Mouse (Mus musculus) forebrain, embryonic 16.5 days (tissue): ENCODE data around the gene Poln. TPM values are rescaled to one million over a fixed set of nuclear protein-coding genes. Genes with fewer than 3 reads are reported as not detected.

Experiments used
- ATAC-seq: fragments of 200-750 bp; cut with Nextera tagmentation; 2 replicates; pipeline ENCODE4 v1.8.0; 2017; ENCODE audit warnings: mild to moderate bottlenecking, moderate library complexity
- H3K27ac ChIP-seq: fragments of 300-500 bp; sonication (generic); 2 replicates; pipeline ENCODE4 v1.5.1; 2014; ENCODE audit warnings: low read length, control low read depth
- H3K27me3 ChIP-seq: fragments of 300-500 bp; sonication (generic); replicated peaks from 2 replicates; pipeline ENCODE4 v1.6.1; 2014; ENCODE audit warnings: low read length; ENCODE audit not compliant: control insufficient read depth, insufficient read depth
- H3K36me3 ChIP-seq: fragments of 300-500 bp; sonication (generic); 2 replicates; pipeline ENCODE4 v1.6.1; 2014; ENCODE audit not compliant: control insufficient read depth, insufficient read depth
- H3K4me1 ChIP-seq: fragments of 300-500 bp; sonication (generic); replicated peaks from 2 replicates; pipeline ENCODE4 v1.6.1; 2014; ENCODE audit warnings: low read length; ENCODE audit not compliant: control insufficient read depth, insufficient read depth
- H3K4me2 ChIP-seq: fragments of 300-500 bp; sonication (generic); 2 replicates; pipeline ENCODE4 v1.6.1; 2014; ENCODE audit warnings: mild to moderate bottlenecking, low read length, control low read depth
- H3K4me3 ChIP-seq: fragments of 300-500 bp; sonication (generic); replicated peaks from 2 replicates; pipeline ENCODE4 v1.5.1; 2014; ENCODE audit warnings: mild to moderate bottlenecking, low read length, control low read depth
- H3K9ac ChIP-seq: fragments of 300-500 bp; sonication (generic); replicated peaks from 2 replicates; pipeline ENCODE4 v1.6.1; 2014; ENCODE audit warnings: low read depth, low read length, control low read depth
- H3K9me3 ChIP-seq: fragments of 300-500 bp; sonication (generic); 2 replicates; pipeline ENCODE4 v1.6.1; 2016; ENCODE audit warnings: low read length; ENCODE audit not compliant: control insufficient read depth
- WGBS: fragments of 180-500 bp; shearing (Covaris S2); extraction: QIAGEN DNeasy Blood & Tissue Kit; methylation state at CpG from one replicate; pipeline ENCODE4 v1.1.7; 2014; 5-methylcytosine and 5-hydroxymethylcytosine counted together
- polyA plus RNA-seq: library from polyadenylated mRNA; unstranded; fragments of >200 nt; fragmentation: Nextera tagmentation; extraction: Ambion mirVana; gene quantifications from 2 replicates; pipeline ENCODE4 v1.2.1, GENCODE M21; 2015

Gene Poln
- polyA plus RNA-seq, 1 experiment from 2014 or later = 0.73 TPM

DNA sequence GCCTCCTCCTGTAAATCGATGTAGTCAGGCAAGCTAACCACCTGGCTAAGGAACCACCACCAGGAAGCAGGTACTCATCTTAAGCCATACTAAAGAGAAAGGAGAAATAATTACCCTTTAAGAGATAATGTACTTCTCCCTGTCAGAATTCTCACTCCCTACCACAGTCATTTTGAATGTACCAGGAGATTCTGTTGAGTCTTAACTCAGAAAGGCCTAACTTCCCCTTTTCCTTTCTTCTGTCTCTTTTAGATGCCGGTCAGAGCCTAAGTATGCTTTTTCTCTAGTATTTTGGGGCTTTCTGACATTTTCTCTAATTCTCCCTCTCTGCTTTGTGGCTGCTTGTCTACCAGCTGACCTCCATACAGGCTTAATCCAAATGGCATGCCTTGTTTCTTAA, 76.2 kb downstream of the Poln start:
- Histone ChIP-seq H3K9ac (no peak overlapping the region), H3K27ac (no peak overlapping the region), H3K27me3 (no peaks in the 10 kb centered on the region), H3K4me1 (no peaks in the 10 kb centered on the region), H3K4me2 (no peak overlapping the region), H3K36me3 (no peaks in the 10 kb centered on the region), H3K9me3 (no peaks in the 10 kb centered on the region), H3K4me3 (no peak overlapping the region)
- ATAC-seq = no peak
- WGBS = 86% methylated on average over 2 of the region's 2 CpGs

GRCm38 (mm10) chr5:34032520-34032919, 136.7 kb downstream of the Poln start:
- H3K4me1 ChIP-seq = no peaks in the 10 kb centered on the region

DNA sequence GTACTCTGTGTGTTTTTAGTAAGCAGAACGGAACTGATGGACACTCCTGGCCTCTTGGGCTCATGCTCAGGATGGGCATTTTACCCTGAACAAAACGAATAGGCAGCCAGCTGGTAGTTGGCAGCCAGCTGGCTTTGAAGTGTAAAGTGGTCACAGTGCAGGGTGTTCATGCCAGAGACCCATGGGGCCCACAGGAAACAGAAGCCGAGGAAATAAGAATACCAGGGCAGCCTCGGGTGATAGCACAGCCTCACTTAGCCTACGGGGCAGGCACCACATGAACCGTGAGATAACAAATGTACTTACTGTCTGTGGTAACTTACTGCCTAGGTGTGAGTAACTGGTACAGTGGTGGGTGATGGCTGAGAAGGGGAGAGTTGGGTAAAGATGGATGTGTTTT, 138.2 kb downstream of the Poln start:
- no peak for ATAC-seq
- 57% methylated on average over 6 of the region's 6 CpGs for WGBS

More at GRCm38 (mm10) chr5:34032520-34032919, 136.7 kb downstream of the Poln start:
- no peaks in the 10 kb centered on the region for H3K9me3 ChIP-seq
- ATAC-seq = no peak
- H3K4me2 ChIP-seq = no peak overlapping the region
- H3K27ac ChIP-seq = no peak overlapping the region
- H3K36me3 ChIP-seq = no peaks in the 10 kb centered on the region
- no peak overlapping the region for H3K9ac ChIP-seq
- H3K27me3 ChIP-seq = no peaks in the 10 kb centered on the region
- 74% methylated on average over 3 of the region's 3 CpGs for WGBS
- no peak overlapping the region for H3K4me3 ChIP-seq

DNA sequence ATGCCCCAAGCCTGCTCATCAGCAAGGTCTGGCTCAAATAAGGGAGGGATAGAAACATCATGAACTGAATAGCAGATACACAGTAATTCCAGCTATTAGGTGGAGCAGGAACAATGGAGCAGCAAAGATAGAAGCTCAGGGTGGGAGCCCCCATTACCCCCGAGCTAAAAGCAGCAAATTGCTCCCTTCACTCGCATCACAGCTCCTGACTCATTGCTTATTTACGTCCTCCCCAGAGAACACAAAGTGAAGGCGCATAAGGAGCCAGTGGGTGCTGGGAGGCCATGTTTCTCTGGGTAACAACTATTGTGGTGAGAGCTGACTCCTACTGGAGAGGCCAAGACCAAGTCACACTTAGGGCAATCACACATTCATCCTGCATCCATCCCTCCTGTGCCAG, 139.1 kb downstream of the Poln start:
- no peak for ATAC-seq
- 65% methylated on average over 4 of the region's 4 CpGs for WGBS
- H3K4me3 ChIP-seq = no peak overlapping the region

More for the DNA sequence above, 138.2 kb downstream of the Poln start:
- no peak overlapping the region for H3K4me2 ChIP-seq
- no peaks in the 10 kb centered on the region for H3K36me3 ChIP-seq
- H3K27ac ChIP-seq = no peak overlapping the region
- H3K9me3 ChIP-seq = no peaks in the 10 kb centered on the region
- H3K4me1 ChIP-seq = no peaks in the 10 kb centered on the region
- no peaks in the 10 kb centered on the region for H3K27me3 ChIP-seq
- H3K9ac ChIP-seq = no peak overlapping the region
- H3K4me3 ChIP-seq = no peak overlapping the region

GRCm38 (mm10) chr5:34018968-34019367, 150.3 kb downstream of the Poln start:
- 82% methylated on average over 4 of the region's 4 CpGs for WGBS
- Histone ChIP-seq H3K27ac (no peak overlapping the region), H3K4me3 (no peak overlapping the region), H3K27me3 (no peaks in the 10 kb centered on the region), H3K9ac (no peak overlapping the region), H3K36me3 (no peaks in the 10 kb centered on the region), H3K4me2 (no peak overlapping the region), H3K9me3 (no peaks in the 10 kb centered on the region), H3K4me1 (no peaks in the 10 kb centered on the region)
- ATAC-seq = no peak

More for the DNA sequence above, 139.1 kb downstream of the Poln start:
- Histone ChIP-seq H3K4me2 (no peak overlapping the region), H3K36me3 (no peaks in the 10 kb centered on the region), H3K9me3 (no peaks in the 10 kb centered on the region), H3K9ac (no peak overlapping the region), H3K27me3 (no peaks in the 10 kb centered on the region), H3K4me1 (no peaks in the 10 kb centered on the region), H3K27ac (no peak overlapping the region)

GRCm38 (mm10) chr5:34014652-34015051, 154.6 kb downstream of the Poln start:
- ATAC-seq = no peak
- no peaks in the 10 kb centered on the region for H3K36me3 ChIP-seq
- no peak overlapping the region for H3K4me3 ChIP-seq
- no peaks in the 10 kb centered on the region for H3K27me3 ChIP-seq
- H3K9ac ChIP-seq = no peak overlapping the region
- H3K9me3 ChIP-seq = no peaks in the 10 kb centered on the region
- WGBS = 95% methylated on average over 1 of the region's 1 CpGs
- no peak overlapping the region for H3K4me2 ChIP-seq
- H3K27ac ChIP-seq = no peak overlapping the region
- no peaks in the 10 kb centered on the region for H3K4me1 ChIP-seq

GRCm38 (mm10) chr5:34007392-34007941, 161.8 kb downstream of the Poln start:
- H3K4me1 ChIP-seq = peaks cover 4% of the 10 kb centered on the region; the same call in 1 of the 2 replicates
- H3K9ac ChIP-seq = no peak overlapping the region
- H3K4me2 ChIP-seq = no peak overlapping the region
- no peak for ATAC-seq
- H3K27ac ChIP-seq = no peak overlapping the region
- no peak overlapping the region for H3K4me3 ChIP-seq
- no peaks in the 10 kb centered on the region for H3K27me3 ChIP-seq
- WGBS = 88% methylated on average over 4 of the region's 4 CpGs
- H3K36me3 ChIP-seq = no peaks in the 10 kb centered on the region
- no peaks in the 10 kb centered on the region for H3K9me3 ChIP-seq

GRCm38 (mm10) chr5:34006832-34007231, 162.4 kb downstream of the Poln start:
- Histone ChIP-seq H3K4me2 (no peak overlapping the region), H3K4me1 (peaks cover 4% of the 10 kb centered on the region; the same call in 1 of the 2 replicates), H3K4me3 (no peak overlapping the region), H3K9me3 (no peaks in the 10 kb centered on the region), H3K27me3 (no peaks in the 10 kb centered on the region), H3K9ac (no peak overlapping the region), H3K27ac (no peak overlapping the region), H3K36me3 (no peaks in the 10 kb centered on the region)
- ATAC-seq = no peak
- WGBS = 88% methylated on average over 4 of the region's 4 CpGs

- no peaks in the 10 kb centered on the region for H3K9me3 ChIP-seq
- 85% methylated on average over 5 of the region's 5 CpGs for WGBS
- no peak overlapping the region for H3K4me2 ChIP-seq
- no peak for ATAC-seq
- no peak overlapping the region for H3K4me3 ChIP-seq
- no peaks in the 10 kb centered on the region for H3K27me3 ChIP-seq
- H3K4me1 ChIP-seq = peaks cover 7% of the 10 kb centered on the region
- H3K9ac ChIP-seq = no peak overlapping the region
- no peak overlapping the region for H3K27ac ChIP-seq
- H3K36me3 ChIP-seq = no peaks in the 10 kb centered on the region
Measured at GRCm38 (mm10) chr5:34004618-34005017, 164.6 kb downstream of the Poln start.

DNA sequence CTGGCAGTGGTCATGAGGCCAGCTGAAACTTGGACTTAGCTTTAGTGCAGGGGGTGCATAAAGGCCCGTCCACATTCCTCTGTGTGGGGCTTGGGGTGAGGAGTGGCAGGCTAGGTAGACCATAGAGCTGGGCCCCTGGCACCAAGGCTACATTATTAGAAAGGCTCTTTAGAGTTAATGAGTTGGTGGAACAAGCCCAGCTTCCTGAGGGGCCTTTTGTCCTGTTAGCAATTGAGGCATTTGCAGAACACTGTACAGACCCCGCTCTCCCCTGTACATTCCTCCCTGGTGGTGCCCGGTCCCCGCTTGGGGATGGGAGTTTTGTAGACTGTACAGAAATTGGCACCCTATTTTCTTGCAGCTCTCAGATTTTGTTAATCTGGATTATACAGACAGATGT, 166.6 kb downstream of the Poln start:
- Histone ChIP-seq H3K36me3 (no peaks in the 10 kb centered on the region), H3K27me3 (no peaks in the 10 kb centered on the region), H3K9ac (no peak overlapping the region), H3K27ac (no peak overlapping the region), H3K4me3 (no peak overlapping the region), H3K4me1 (peaks cover 27% of the 10 kb centered on the region), H3K9me3 (no peaks in the 10 kb centered on the region), H3K4me2 (no peak overlapping the region)
- ATAC-seq = peak; percentile 18; the same call in 1 of the 2 replicates
- WGBS = 26% methylated on average over 4 of the region's 4 CpGs
